Mouse (Mus musculus) layer of hippocampus, adult 18-20 months (tissue): ENCODE results near the gene Il31ra. TPM values are rescaled to one million over a fixed set of nuclear protein-coding genes. Genes with fewer than 3 reads are reported as not detected.
A peak's percentile ranks its signal among the peaks of the same experiment; 100 is the strongest.

Experiments
- DNase-seq, 2 experiments: peaks; one replicate each; pipeline ENCODE4 v3.0.0; 2022; ENCODE audit warnings: low spot score in 2 of 2
- total RNA-seq, 2 experiments: library from RNA; stranded (reverse); gene quantifications; 2 replicates each; pipeline ENCODE4 v1.2.3; 2021

The Il31ra gene
- total RNA-seq, 2 experiments from 2014 or later: 0.38 TPM; not detected in 1

- DNase-seq: no peak
These were observed 24.6 kb downstream of the Il31ra start for GRCm38 (mm10) chr13:112569606-112570005.

GRCm38 (mm10) chr13:112560554-112561138, 33.5 kb downstream of the Il31ra start:
- no peak for DNase-seq

GRCm38 (mm10) chr13:112556501-112556900, 37.7 kb downstream of the Il31ra start:
- DNase-seq: no peak

- DNase-seq: no peak
These were observed 40.9 kb downstream of the Il31ra start for GRCm38 (mm10) chr13:112553304-112553703.

GRCm38 (mm10) chr13:112551641-112552548, 42.3 kb downstream of the Il31ra start:
- no peak for DNase-seq

- DNase-seq: no peak
These were observed 52.8 kb downstream of the Il31ra start for GRCm38 (mm10) chr13:112541223-112541975.

- DNase-seq: no peak
These were observed 53.5 kb downstream of the Il31ra start for GRCm38 (mm10) chr13:112540616-112541015.

GRCm38 (mm10) chr13:112537065-112537464, 57.1 kb downstream of the Il31ra start:
- no peak for DNase-seq

- DNase-seq: no peak
These were observed 57.5 kb downstream of the Il31ra start for GRCm38 (mm10) chr13:112536611-112537010.

GRCm38 (mm10) chr13:112533556-112533955, 60.6 kb downstream of the Il31ra start:
- no peak for DNase-seq

- DNase-seq: no peak
These were observed 61.9 kb downstream of the Il31ra start for GRCm38 (mm10) chr13:112532235-112532634.

- DNase-seq: peak; percentile 7 to 71
These were observed 64.3 kb downstream of the Il31ra start for GRCm38 (mm10) chr13:112529893-112530292.

- no peak for DNase-seq
These were observed 67.0 kb downstream of the Il31ra start for GRCm38 (mm10) chr13:112527186-112527585.

GRCm38 (mm10) chr13:112523346-112523970, 70.7 kb downstream of the Il31ra start:
- DNase-seq: no peak

- DNase-seq: no peak
These were observed 71.3 kb downstream of the Il31ra start for GRCm38 (mm10) chr13:112522896-112523295.

- DNase-seq: no peak
These were observed 71.9 kb downstream of the Il31ra start for GRCm38 (mm10) chr13:112522261-112522660.

- DNase-seq: no peak
These were observed 79.6 kb downstream of the Il31ra start for GRCm38 (mm10) chr13:112514546-112514945.

- no peak for DNase-seq
These were observed 81.3 kb downstream of the Il31ra start for GRCm38 (mm10) chr13:112512824-112513223.

- DNase-seq: no peak
These were observed 82.3 kb downstream of the Il31ra start for GRCm38 (mm10) chr13:112511810-112512209.

GRCm38 (mm10) chr13:112511261-112511660, 82.9 kb downstream of the Il31ra start:
- no peak for DNase-seq
